Mouse (Mus musculus) hindbrain, embryonic 14.5 days (tissue): ENCODE measurements around the gene Dhrs7b. TPM values are rescaled to one million over a fixed set of nuclear protein-coding genes. Genes with fewer than 3 reads are reported as not detected.
A peak's percentile ranks its signal among the peaks of the same experiment; 100 is the strongest.
"Not testable (repeated sequence)": the region's sequence is repeated elsewhere in the genome, so short reads cannot be mapped to it uniquely, and the experiment has no call there.

Experiments used
- ATAC-seq: fragments of 200-750 bp; cut with Nextera tagmentation; 2 replicates; pipeline ENCODE4 v1.8.0; 2017; ENCODE audit warnings: moderate number of reproducible peaks, mild to moderate bottlenecking, moderate TSS enrichment, moderate library complexity; ENCODE audit not compliant: low FRiP score
- DNase-seq: peaks from one replicate; pipeline ENCODE4 v3.0.0-alpha.2; 2015; ENCODE audit warnings: low spot score
- H3K27ac ChIP-seq: fragments of 300-500 bp; sonication (generic); 2 replicates; pipeline ENCODE4 v1.5.1; 2014; ENCODE audit warnings: mild to moderate bottlenecking, moderate library complexity
- H3K27me3 ChIP-seq: fragments of 300-500 bp; sonication (generic); 2 replicates; pipeline ENCODE4 v1.6.1; 2014; ENCODE audit warnings: mild to moderate bottlenecking, low read length, mixed read lengths; ENCODE audit not compliant: control insufficient read depth, insufficient read depth
- H3K36me3 ChIP-seq: fragments of 300-500 bp; sonication (generic); replicated peaks from 2 replicates; pipeline ENCODE4 v1.6.1; 2014; ENCODE audit not compliant: control insufficient read depth, insufficient read depth
- H3K4me1 ChIP-seq: fragments of 300-500 bp; sonication (generic); replicated peaks from 2 replicates; pipeline ENCODE4 v1.6.1; 2014; ENCODE audit warnings: antibody characterized with exemption, low read length, mixed read lengths; ENCODE audit not compliant: control insufficient read depth, insufficient read depth
- H3K4me2 ChIP-seq: fragments of 300-500 bp; sonication (generic); replicated peaks from 2 replicates; pipeline ENCODE4 v1.6.1; 2014; ENCODE audit warnings: mild to moderate bottlenecking, moderate library complexity
- H3K4me3 ChIP-seq: fragments of 300-500 bp; sonication (generic); replicated peaks from 2 replicates; pipeline ENCODE4 v1.5.1; 2014; ENCODE audit warnings: mild to moderate bottlenecking, low read length
- H3K9ac ChIP-seq: fragments of 300-500 bp; sonication (generic); 2 replicates; pipeline ENCODE4 v1.6.1; 2014
- H3K9me3 ChIP-seq: fragments of 300-500 bp; sonication (generic); 2 replicates; pipeline ENCODE4 v1.6.1; 2016; ENCODE audit warnings: low read length; ENCODE audit not compliant: control insufficient read depth
- WGBS: fragments of 180-500 bp; shearing (Covaris S2); extraction: QIAGEN DNeasy Blood & Tissue Kit; methylation state at CpG from one replicate; pipeline ENCODE4 v1.1.7; 2014; 5-methylcytosine and 5-hydroxymethylcytosine counted together
- polyA plus RNA-seq: library from polyadenylated mRNA; unstranded; fragments of >200 nt; fragmentation: Nextera tagmentation; extraction: Ambion mirVana; gene quantifications from 2 replicates; pipeline ENCODE4 v1.2.1, GENCODE M21; 2014

The Dhrs7b gene
- polyA plus RNA-seq, 1 experiment from 2014 or later = 34.3 TPM

GRCm38 (mm10) chr11:60810046-60810965 is 20.1 kb upstream of the Dhrs7b start:
- DNase-seq (no peak), ATAC-seq (no peak)
- peaks cover 6% of the 10 kb centered on the region; the same call in 1 of the 2 replicates for H3K4me1 ChIP-seq
- H3K4me3 ChIP-seq = peak overlapping the region; percentile 40
- no peak overlapping the region for H3K27ac ChIP-seq
- no peaks in the 10 kb centered on the region for H3K27me3 ChIP-seq
- 19% methylated on average over 14 of the region's 14 CpGs for WGBS
- no peaks in the 10 kb centered on the region for H3K36me3 ChIP-seq
- H3K9ac ChIP-seq = peak overlapping the region; percentile 24; the same call in 1 of the 2 replicates
- H3K9me3 ChIP-seq = no peaks in the 10 kb centered on the region
- peak overlapping the region; percentile 89 for H3K4me2 ChIP-seq

- H3K36me3 ChIP-seq = no peaks in the 10 kb centered on the region
- H3K4me3 ChIP-seq = peak overlapping the region; percentile 40
- peak overlapping the region; percentile 24; the same call in 1 of the 2 replicates for H3K9ac ChIP-seq
- under 1% methylated on average over 29 of the region's 29 CpGs for WGBS
- H3K9me3 ChIP-seq = no peaks in the 10 kb centered on the region
- no peak overlapping the region for H3K27ac ChIP-seq
- DNase-seq = peak; percentile 80
- H3K27me3 ChIP-seq = no peaks in the 10 kb centered on the region
- H3K4me1 ChIP-seq = peaks cover 6% of the 10 kb centered on the region; the same call in 1 of the 2 replicates
- peak overlapping the region; percentile 89 for H3K4me2 ChIP-seq
- ATAC-seq = peak; percentile 97
Observed at GRCm38 (mm10) chr11:60811054-60811460, 19.4 kb upstream of the Dhrs7b start.

- H3K27ac ChIP-seq, H3K9me3 ChIP-seq, H3K27me3 ChIP-seq, ATAC-seq, H3K4me1 ChIP-seq, DNase-seq, H3K36me3 ChIP-seq: not testable (repeated sequence)
- WGBS = 40% methylated on average over 6 of the region's 6 CpGs
- H3K4me3 ChIP-seq = peak within 1 kb of the TSS; percentile 40
- H3K4me2 ChIP-seq = peak within 1 kb of the TSS; percentile 89
- peak within 1 kb of the TSS; percentile 24; the same call in 1 of the 2 replicates for H3K9ac ChIP-seq
Observed at GRCm38 (mm10) chr11:60811618-60812017, 18.8 kb upstream of the Dhrs7b start, which contains the start of gene Shmt1. Shmt1 (minus strand) TSS chr11:60811718.

GRCm38 (mm10) chr11:60816398-60816797 is 14.0 kb upstream of the Dhrs7b start:
- Histone ChIP-seq H3K27ac (no peak overlapping the region), H3K4me3 (no peak overlapping the region), H3K27me3 (no peaks in the 10 kb centered on the region), H3K9ac (no peak overlapping the region), H3K4me1 (no peaks in the 10 kb centered on the region), H3K36me3 (no peaks in the 10 kb centered on the region), H3K4me2 (no peak overlapping the region), H3K9me3 (no peaks in the 10 kb centered on the region)
- 74% methylated on average over 5 of the region's 5 CpGs for WGBS
- ATAC-seq (no peak), DNase-seq (no peak)

GRCm38 (mm10) chr11:60823771-60824170 is 6.7 kb upstream of the Dhrs7b start:
- DNase-seq = no peak
- WGBS = 80% methylated on average over 2 of the region's 2 CpGs
- H3K9me3 ChIP-seq = no peaks in the 10 kb centered on the region
- no peak overlapping the region for H3K4me2 ChIP-seq
- H3K27ac ChIP-seq = no peak overlapping the region
- no peaks in the 10 kb centered on the region for H3K27me3 ChIP-seq
- H3K4me1 ChIP-seq = no peaks in the 10 kb centered on the region
- H3K36me3 ChIP-seq = no peaks in the 10 kb centered on the region
- no peak overlapping the region for H3K4me3 ChIP-seq
- no peak for ATAC-seq
- H3K9ac ChIP-seq = no peak overlapping the region

- Histone ChIP-seq H3K9ac (no peak overlapping the region), H3K27ac (no peak overlapping the region), H3K4me2 (no peak overlapping the region), H3K4me1 (no peaks in the 10 kb centered on the region), H3K27me3 (no peaks in the 10 kb centered on the region), H3K9me3 (no peaks in the 10 kb centered on the region), H3K4me3 (no peak overlapping the region), H3K36me3 (no peaks in the 10 kb centered on the region)
- ATAC-seq (no peak), DNase-seq (no peak)
- WGBS = 88% methylated on average over 3 of the region's 3 CpGs
Observed at GRCm38 (mm10) chr11:60825191-60825590, 5.2 kb upstream of the Dhrs7b start.

- no peaks in the 10 kb centered on the region for H3K27me3 ChIP-seq
- no peak overlapping the region for H3K4me3 ChIP-seq
- H3K4me1 ChIP-seq = peaks cover 5% of the 10 kb centered on the region; the same call in 1 of the 2 replicates
- H3K4me2 ChIP-seq = no peak overlapping the region
- no peaks in the 10 kb centered on the region for H3K9me3 ChIP-seq
- DNase-seq (no peak), ATAC-seq (no peak)
- H3K27ac ChIP-seq = no peak overlapping the region
- 45% methylated on average over 1 of the region's 1 CpGs for whole genome bisulfite sequencing
- no peak overlapping the region for H3K9ac ChIP-seq
- no peaks in the 10 kb centered on the region for H3K36me3 ChIP-seq
Observed at GRCm38 (mm10) chr11:60826700-60827099, 3.7 kb upstream of the Dhrs7b start.

- Histone ChIP-seq H3K9ac (no peak overlapping the region), H3K9me3 (no peaks in the 10 kb centered on the region), H3K4me2 (no peak overlapping the region), H3K4me1 (peaks cover 5% of the 10 kb centered on the region; the same call in 1 of the 2 replicates), H3K27me3 (no peaks in the 10 kb centered on the region), H3K4me3 (no peak overlapping the region), H3K27ac (no peak overlapping the region), H3K36me3 (no peaks in the 10 kb centered on the region)
- DNase-seq (no peak), ATAC-seq (no peak)
- WGBS = 48% methylated on average over 4 of the region's 4 CpGs
Observed at GRCm38 (mm10) chr11:60827241-60827945, 3.0 kb upstream of the Dhrs7b start.

GRCm38 (mm10) chr11:60828903-60829302 is 1.5 kb upstream of the Dhrs7b start:
- ATAC-seq (no peak), DNase-seq (no peak)
- no peaks in the 10 kb centered on the region for H3K27me3 ChIP-seq
- H3K9ac ChIP-seq = no peak overlapping the region
- no peaks in the 10 kb centered on the region for H3K36me3 ChIP-seq
- no peak overlapping the region for H3K27ac ChIP-seq
- peaks cover 5% of the 10 kb centered on the region; the same call in 1 of the 2 replicates for H3K4me1 ChIP-seq
- no peak overlapping the region for H3K4me3 ChIP-seq
- WGBS = 47% methylated on average over 2 of the region's 2 CpGs
- no peaks in the 10 kb centered on the region for H3K9me3 ChIP-seq
- H3K4me2 ChIP-seq = no peak overlapping the region
